ENCODE assay signal across 13 mouse cellular contexts in genomic region chr5:150409451-150410045, GRCm38 (mm10).
DNase-seq lines count a peak whose midpoint lies in the region; ATAC-seq and TF ChIP-seq lines count a peak whose summit lies in the region.
"Had no signal": no experiment of that assay in that cellular context is flagged by ENCODE, and none has a peak within 500 bp of the region (broad histone marks: within the 10 kb centered on the region; RNA-seq: fewer than 3 reads in every experiment).

No protein-coding gene starts in this region.

- TF ChIP-seq POLR2A in ES-Bruce4 (IDR thresholded peaks at IDR 0.05; ENCODE audit: insufficient read depth, low read length) = no peak
- TF ChIP-seq POLR2A in embryonic fibroblast, embryonic 13.5 days (IDR thresholded peaks at IDR 0.05; ENCODE audit: low read depth, low read length) = no peak

- 65% methylated on average over 15 of the region's 15 CpGs for WGBS in heart, embryonic 12.5 days

- H3K9ac ChIP-seq in heart, embryonic 12.5 days = no peak overlapping the region; the same call in 1 of the 2 replicates
- H3K9ac ChIP-seq in ES-Bruce4 (ENCODE audit: low read depth, poor library complexity, severe bottlenecking) = no peak overlapping the region
- H3K9ac ChIP-seq: embryonic facial prominence, embryonic 12.5 days; hindbrain, embryonic 12.5 days; stomach, embryonic 15.5 days had no signal

- intact Hi-C loops in heart, postnatal 36 days (cut with DNase I) = no loop called here
- intact Hi-C loops in heart, postnatal 10 days (cut with DNase I) = no loop called here

- no peaks in the 10 kb centered on the region for H3K27me3 ChIP-seq in heart, embryonic 12.5 days (replicated peaks)
- no peaks in the 10 kb centered on the region for H3K27me3 ChIP-seq in ES-Bruce4 (ENCODE audit: control insufficient read depth, insufficient read depth, low read length, poor library complexity, severe bottlenecking)
- H3K27me3 ChIP-seq: embryonic facial prominence, embryonic 12.5 days; hindbrain, embryonic 12.5 days; stomach, embryonic 15.5 days had no signal

- H3K9me3 ChIP-seq in heart, embryonic 12.5 days (replicated peaks) = peaks cover 3% of the 10 kb centered on the region
- H3K9me3 ChIP-seq in ES-Bruce4 (replicated peaks; ENCODE audit: control insufficient read depth, insufficient read depth, low read length, poor library complexity, severe bottlenecking) = no peaks in the 10 kb centered on the region
- H3K9me3 ChIP-seq: embryonic facial prominence, embryonic 12.5 days; stomach, embryonic 15.5 days had no signal

- no peak overlapping the region for H3K4me2 ChIP-seq in heart, embryonic 12.5 days
- H3K4me2 ChIP-seq: embryonic facial prominence, embryonic 12.5 days; hindbrain, embryonic 12.5 days; stomach, embryonic 15.5 days had no signal

- no peak overlapping the region for H3K4me3 ChIP-seq in heart, embryonic 12.5 days
- H3K4me3 ChIP-seq in ES-Bruce4 (ENCODE audit: low read depth, low read length) = peak overlapping the region; percentile 51
- H3K4me3 ChIP-seq in embryonic fibroblast, embryonic 13.5 days (ENCODE audit: insufficient read depth, low read length) = no peak overlapping the region
- H3K4me3 ChIP-seq: embryonic facial prominence, embryonic 12.5 days; hindbrain, embryonic 12.5 days; myocyte; stomach, embryonic 15.5 days had no signal

- no peak for DNase-seq in heart, postnatal 36 days
- peak; percentile 36 for DNase-seq in kidney, postnatal 14 days
- no peak for DNase-seq in natural killer cell, adult 2 months (ENCODE audit: low spot score in 2 of 2)
- no peak for DNase-seq in cerebellum, postnatal 36 days
- no peak for DNase-seq in heart, postnatal 10 days
- DNase-seq: lung, adult 2 months had no signal

- no peak for ATAC-seq in heart, embryonic 12.5 days (ENCODE audit: insufficient number of reproducible peaks, low FRiP score)

- peaks cover 13% of the 10 kb centered on the region for H3K4me1 ChIP-seq in heart, embryonic 12.5 days (replicated peaks)
- H3K4me1 ChIP-seq in ES-Bruce4 (ENCODE audit: control insufficient read depth, insufficient read depth, low read length) = no peaks in the 10 kb centered on the region
- peaks cover 6% of the 10 kb centered on the region; the same call in 1 of the 2 replicates for H3K4me1 ChIP-seq in embryonic fibroblast, embryonic 13.5 days (ENCODE audit: control insufficient read depth, insufficient read depth, low read length)
- H3K4me1 ChIP-seq: hindbrain, embryonic 12.5 days had no signal

- no peak for TF ChIP-seq CTCF in ES-Bruce4 (IDR thresholded peaks at IDR 0.05; ENCODE audit: low read depth, low read length)
- TF ChIP-seq CTCF in embryonic fibroblast, embryonic 13.5 days (IDR thresholded peaks at IDR 0.05; ENCODE audit: borderline replicate concordance, insufficient read depth, low read length) = no peak

- H3K36me3 ChIP-seq in heart, embryonic 12.5 days = peaks cover 54% of the 10 kb centered on the region
- H3K36me3 ChIP-seq in ES-Bruce4 (ENCODE audit: control insufficient read depth, insufficient read depth, low read length, poor library complexity, severe bottlenecking) = no peaks in the 10 kb centered on the region

- TF ChIP-seq EP300 in ES-Bruce4 (IDR thresholded peaks at IDR 0.05; ENCODE audit: insufficient read depth, low read depth, low read length) = no peak

- H3K27ac ChIP-seq in heart, embryonic 12.5 days (ENCODE audit: poor library complexity, severe bottlenecking) = peak overlapping the region; percentile 28
- no peak overlapping the region for H3K27ac ChIP-seq in ES-Bruce4 (ENCODE audit: insufficient read depth, low read length)
- H3K27ac ChIP-seq in embryonic fibroblast, embryonic 13.5 days (ENCODE audit: insufficient read depth, low read length) = peak overlapping the region; percentile 14
- H3K27ac ChIP-seq: embryonic facial prominence, embryonic 12.5 days; hindbrain, embryonic 12.5 days; stomach, embryonic 15.5 days had no signal
